Mouse (Mus musculus) midbrain, postnatal 0 days (tissue): ENCODE results near the gene Ankrd23. TPM values are rescaled to one million over a fixed set of nuclear protein-coding genes. Genes with fewer than 3 reads are reported as not detected.

Experiments used
- ATAC-seq: fragments of 200-750 bp; cut with Nextera tagmentation; 2 replicates; pipeline ENCODE4 v1.8.0; 2017; ENCODE audit warnings: moderate number of reproducible peaks, mild to moderate bottlenecking, moderate TSS enrichment, moderate library complexity; ENCODE audit not compliant: low FRiP score
- DNase-seq: peaks from one replicate; pipeline ENCODE4 v3.0.0-alpha.2; 2015; ENCODE audit warnings: low spot score
- H3K27ac ChIP-seq: fragments of 300-500 bp; sonication (generic); 2 replicates; pipeline ENCODE4 v1.5.1; 2014; ENCODE audit warnings: low read depth, mild to moderate bottlenecking, low read length, mixed read lengths
- H3K27me3 ChIP-seq: fragments of 300-500 bp; sonication (generic); 2 replicates; pipeline ENCODE4 v1.6.1; 2014; ENCODE audit warnings: low read length, control low read depth, mixed read lengths; ENCODE audit not compliant: insufficient read depth
- H3K36me3 ChIP-seq: fragments of 300-500 bp; sonication (generic); 2 replicates; pipeline ENCODE4 v1.6.1; 2014; ENCODE audit warnings: low read length, control low read depth, mixed read lengths; ENCODE audit not compliant: insufficient read depth
- H3K4me1 ChIP-seq: fragments of 300-500 bp; sonication (generic); 2 replicates; pipeline ENCODE4 v1.6.1; 2014; ENCODE audit warnings: mild to moderate bottlenecking, control low read depth, antibody characterized with exemption, low read length, mixed read lengths; ENCODE audit not compliant: insufficient read depth
- H3K4me2 ChIP-seq: fragments of 300-500 bp; sonication (generic); 2 replicates; pipeline ENCODE4 v1.6.1; 2014; ENCODE audit warnings: low read depth, mild to moderate bottlenecking, low read length, mixed read lengths; ENCODE audit not compliant: poor library complexity, severe bottlenecking
- H3K4me3 ChIP-seq: fragments of 300-500 bp; sonication (generic); 2 replicates; pipeline ENCODE4 v1.5.1; 2014; ENCODE audit warnings: low read depth, mild to moderate bottlenecking, low read length, moderate library complexity
- H3K9ac ChIP-seq: fragments of 300-500 bp; sonication (generic); replicated peaks from 2 replicates; pipeline ENCODE4 v1.6.1; 2014; ENCODE audit warnings: mild to moderate bottlenecking, low read length, moderate library complexity, mixed read lengths; ENCODE audit not compliant: poor library complexity, severe bottlenecking
- H3K9me3 ChIP-seq: fragments of 300-500 bp; sonication (generic); 2 replicates; pipeline ENCODE4 v1.6.1; 2016; ENCODE audit warnings: low read length, control low read depth
- CTCF ChIP-seq: IDR thresholded peaks from 2 replicates; pipeline ENCODE4 v1.5.1; 2016; ENCODE audit warnings: antibody characterized with exemption, mild to moderate bottlenecking
- WGBS: fragments of 180-500 bp; shearing (Covaris S2); extraction: QIAGEN DNeasy Blood & Tissue Kit; methylation state at CpG from one replicate; pipeline ENCODE4 v1.1.7; 2014; 5-methylcytosine and 5-hydroxymethylcytosine counted together
- polyA plus RNA-seq: library from polyadenylated mRNA; unstranded; fragments of >200 nt; fragmentation: Nextera tagmentation; extraction: Ambion mirVana; gene quantifications from 2 replicates; pipeline ENCODE4 v1.2.1, GENCODE M21; 2015
- total RNA-seq: library from RNA; depleted of rRNA; stranded (reverse); fragments of >200 nt; gene quantifications from 2 replicates; pipeline ENCODE4 v1.2.3, GENCODE M21; 2014

Gene Ankrd23
- total and polyA plus RNA-seq, 2 experiments from 2014 or later, result 11.6 to 14.8 TPM

DNA sequence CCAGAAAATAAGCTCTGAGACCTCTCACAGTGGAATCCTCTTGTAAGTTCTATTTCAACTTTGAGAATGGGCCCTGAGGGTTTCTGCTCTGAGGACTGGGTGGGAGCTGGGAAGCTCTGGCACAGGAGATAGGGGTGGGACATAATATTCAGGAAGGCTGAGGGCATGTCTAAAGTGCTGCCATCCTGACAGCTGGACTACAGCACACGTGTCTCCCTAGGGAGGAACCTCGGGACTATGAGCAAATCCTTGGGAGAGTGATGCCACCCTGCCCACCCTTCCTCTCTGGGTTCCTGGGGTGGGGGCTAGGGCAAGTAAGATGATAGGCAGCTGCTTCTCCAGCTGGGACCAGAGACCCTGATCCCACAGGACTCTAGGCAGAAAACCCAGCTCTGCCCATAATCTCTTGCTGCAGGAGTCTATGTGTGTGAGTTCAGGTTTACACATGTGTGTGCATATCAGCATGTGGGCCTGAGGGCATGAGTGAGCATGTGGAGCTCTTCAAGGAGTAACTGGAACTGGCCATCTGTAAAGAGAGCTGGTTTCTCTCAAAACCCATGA is 35.5 kb upstream of the Ankrd23 start:
- H3K4me3 ChIP-seq, result no peak overlapping the region
- ATAC-seq (no peak), DNase-seq (no peak)
- H3K4me1 ChIP-seq, result no peaks in the 10 kb centered on the region
- no peak overlapping the region for H3K27ac ChIP-seq
- no peaks in the 10 kb centered on the region for H3K36me3 ChIP-seq
- no peak overlapping the region for H3K4me2 ChIP-seq
- H3K9ac ChIP-seq, result no peak overlapping the region
- H3K9me3 ChIP-seq, result no peaks in the 10 kb centered on the region
- WGBS, result 71% methylated on average over 2 of the region's 2 CpGs
- H3K27me3 ChIP-seq, result no peaks in the 10 kb centered on the region
- no peak for TF ChIP-seq CTCF

DNA sequence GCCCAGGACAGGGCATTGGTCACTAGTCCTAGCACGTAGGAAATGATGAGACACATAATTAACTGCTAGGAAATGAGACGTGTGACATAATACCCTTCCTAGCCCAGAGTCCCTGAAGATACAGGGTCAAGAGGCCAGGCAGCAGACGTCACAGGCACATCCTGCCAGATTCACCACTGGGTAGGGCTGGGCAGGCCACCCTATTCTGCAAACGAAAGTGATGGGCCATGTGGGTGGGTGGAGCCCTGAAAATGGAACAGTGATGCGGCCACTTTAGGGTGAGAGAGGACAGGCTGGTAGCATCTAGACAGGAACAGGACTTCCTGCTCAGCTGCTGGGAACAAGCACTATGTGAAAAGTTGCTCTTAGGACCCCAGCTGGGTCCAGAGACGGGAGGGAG is 34.9 kb upstream of the Ankrd23 start:
- Histone ChIP-seq H3K9me3 (no peaks in the 10 kb centered on the region), H3K9ac (no peak overlapping the region), H3K36me3 (no peaks in the 10 kb centered on the region), H3K4me2 (no peak overlapping the region), H3K27me3 (no peaks in the 10 kb centered on the region), H3K4me3 (no peak overlapping the region), H3K27ac (no peak overlapping the region), H3K4me1 (no peaks in the 10 kb centered on the region)
- TF ChIP-seq CTCF, result no peak
- DNase-seq (no peak), ATAC-seq (no peak)
- WGBS, result 61% methylated on average over 6 of the region's 6 CpGs

DNA sequence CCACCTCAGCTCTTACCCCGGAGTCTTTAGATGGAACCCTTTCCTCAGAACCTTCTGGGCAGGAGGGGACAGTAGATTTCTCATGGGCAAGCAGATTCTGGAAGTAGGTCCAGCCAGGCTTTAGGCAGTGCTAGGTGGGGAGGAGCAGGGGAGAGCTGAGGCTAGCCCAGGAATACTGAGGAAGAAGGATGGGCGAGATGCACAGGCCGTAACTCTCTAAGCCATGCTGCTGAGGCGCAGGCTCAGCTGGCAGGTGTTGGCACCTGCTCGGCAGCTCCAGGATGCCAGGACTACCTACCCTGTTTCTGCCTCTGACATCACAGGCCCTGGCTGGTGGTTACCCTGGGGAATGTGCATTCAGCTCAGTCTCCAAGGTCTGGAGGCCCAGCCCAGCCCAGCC is 33.6 kb upstream of the Ankrd23 start:
- Histone ChIP-seq H3K27me3 (no peaks in the 10 kb centered on the region), H3K9me3 (no peaks in the 10 kb centered on the region), H3K4me3 (no peak overlapping the region), H3K4me2 (no peak overlapping the region), H3K4me1 (no peaks in the 10 kb centered on the region), H3K36me3 (no peaks in the 10 kb centered on the region), H3K9ac (no peak overlapping the region), H3K27ac (no peak overlapping the region)
- WGBS, result 95% methylated on average over 5 of the region's 5 CpGs
- TF ChIP-seq CTCF, result no peak
- DNase-seq (no peak), ATAC-seq (no peak)

DNA sequence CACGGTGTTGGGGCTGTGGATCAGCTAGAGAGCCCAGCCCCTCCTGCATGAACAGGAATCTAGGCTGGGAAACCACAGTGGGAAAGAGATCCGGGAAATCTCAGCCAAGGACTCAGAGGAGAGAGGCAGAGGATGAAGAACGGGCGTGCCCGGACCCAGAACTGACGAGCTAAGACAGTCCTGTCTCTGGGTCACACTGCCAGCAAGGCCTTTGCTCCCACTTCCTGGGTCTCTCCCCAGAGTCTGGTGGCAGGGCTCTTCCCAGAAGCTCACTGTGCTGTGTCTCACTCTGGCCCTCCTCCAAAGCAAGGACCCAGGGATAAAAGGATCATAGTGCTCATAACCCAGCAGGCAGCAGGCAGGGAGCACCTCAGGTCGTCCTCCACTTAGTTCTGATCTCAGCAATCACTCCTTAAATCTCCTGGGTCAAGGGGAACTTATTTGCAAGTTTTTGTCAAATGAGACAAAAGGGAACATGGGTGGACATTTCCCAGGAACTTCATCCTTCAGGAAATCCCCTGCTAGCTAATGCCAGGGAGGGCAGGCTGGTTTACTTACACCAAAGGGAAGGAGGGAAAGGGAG is 33.1 kb upstream of the Ankrd23 start:
- Histone ChIP-seq H3K9me3 (no peaks in the 10 kb centered on the region), H3K27me3 (no peaks in the 10 kb centered on the region), H3K27ac (no peak overlapping the region)

DNA sequence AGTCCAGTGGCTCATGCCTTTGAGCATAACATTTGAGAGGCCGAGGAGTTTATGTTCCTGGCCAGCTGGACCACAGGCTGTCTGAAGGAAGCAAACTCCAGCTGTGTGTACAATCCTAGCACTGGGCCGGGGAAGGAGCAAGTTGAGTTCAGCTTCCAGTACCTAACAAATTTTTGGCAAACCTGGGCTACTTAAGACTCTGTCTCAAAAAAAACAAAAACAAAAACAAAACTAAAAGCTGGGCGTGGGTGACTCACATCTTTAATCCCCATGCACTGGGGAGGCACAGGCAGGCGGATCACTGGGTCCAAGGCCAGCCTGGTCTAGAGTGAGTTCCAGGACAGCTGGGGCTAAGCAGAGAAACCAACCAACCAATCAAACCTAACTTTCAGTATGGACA is 32.1 kb upstream of the Ankrd23 start:
- WGBS, result 71% methylated on average over 4 of the region's 4 CpGs
- Histone ChIP-seq H3K4me2 (no peak overlapping the region), H3K9ac (no peak overlapping the region), H3K27ac (no peak overlapping the region), H3K27me3 (no peaks in the 10 kb centered on the region), H3K9me3 (no peaks in the 10 kb centered on the region), H3K4me1 (no peaks in the 10 kb centered on the region), H3K36me3 (no peaks in the 10 kb centered on the region), H3K4me3 (no peak overlapping the region)
- DNase-seq (no peak), ATAC-seq (no peak)
- no peak for TF ChIP-seq CTCF

More for the DNA sequence above, 33.1 kb upstream of the Ankrd23 start:
- no peak overlapping the region for H3K4me2 ChIP-seq
- no peak for DNase-seq
- ATAC-seq, result no peak
- H3K36me3 ChIP-seq, result no peaks in the 10 kb centered on the region
- H3K4me1 ChIP-seq, result no peaks in the 10 kb centered on the region
- TF ChIP-seq CTCF, result no peak
- WGBS, result 48% methylated on average over 7 of the region's 7 CpGs
- no peak overlapping the region for H3K4me3 ChIP-seq
- H3K9ac ChIP-seq, result no peak overlapping the region

DNA sequence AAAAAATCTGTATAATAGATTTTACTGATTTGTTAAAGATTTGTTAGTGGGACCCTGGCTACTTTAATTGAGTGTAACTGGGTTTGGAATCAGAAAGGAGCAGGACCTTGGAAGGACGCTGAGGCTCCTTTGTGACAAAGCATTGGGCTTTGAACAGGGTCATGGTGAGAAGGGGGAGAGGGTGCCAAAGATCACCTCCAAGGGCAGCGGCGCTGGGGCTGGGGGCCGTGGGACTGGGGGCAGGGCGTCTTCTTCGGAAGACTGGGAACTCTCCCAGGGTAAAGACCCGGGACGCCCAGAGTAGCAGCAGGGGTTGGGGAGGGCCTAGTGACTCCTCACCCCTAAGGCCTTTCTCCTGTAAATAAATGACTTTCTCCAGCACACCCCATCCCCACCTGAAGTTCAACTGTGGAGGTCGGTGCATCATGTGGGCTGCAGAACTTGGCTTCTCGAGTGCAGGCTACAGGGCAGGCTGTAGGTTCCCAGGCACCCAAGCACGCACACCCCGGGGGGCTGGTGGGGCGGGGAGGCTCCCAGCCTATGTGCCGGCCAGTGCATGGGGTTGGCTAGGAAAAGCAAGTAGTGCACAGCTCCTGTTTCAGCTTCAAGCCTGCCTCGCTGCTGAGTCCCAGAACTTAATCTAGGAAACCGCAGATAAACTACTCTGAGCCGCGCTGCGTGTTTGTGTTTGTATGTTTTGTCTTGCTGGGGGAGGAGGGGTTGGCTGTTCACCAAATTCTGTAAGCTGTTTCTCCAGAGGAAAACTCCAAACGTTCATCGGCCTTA is 31.3 kb upstream of the Ankrd23 start:
- H3K36me3 ChIP-seq, result no peaks in the 10 kb centered on the region
- TF ChIP-seq CTCF, result no peak
- no peaks in the 10 kb centered on the region for H3K27me3 ChIP-seq
- H3K9ac ChIP-seq, result no peak overlapping the region
- H3K4me1 ChIP-seq, result no peaks in the 10 kb centered on the region
- H3K27ac ChIP-seq, result no peak overlapping the region
- no peak overlapping the region for H3K4me3 ChIP-seq
- WGBS, result 41% methylated on average over 21 of the region's 21 CpGs
- H3K4me2 ChIP-seq, result no peak overlapping the region
- ATAC-seq (no peak), DNase-seq (no peak)
- H3K9me3 ChIP-seq, result no peaks in the 10 kb centered on the region
